ENCODE assay signal across 8 mouse cellular contexts in the genomic region with DNA sequence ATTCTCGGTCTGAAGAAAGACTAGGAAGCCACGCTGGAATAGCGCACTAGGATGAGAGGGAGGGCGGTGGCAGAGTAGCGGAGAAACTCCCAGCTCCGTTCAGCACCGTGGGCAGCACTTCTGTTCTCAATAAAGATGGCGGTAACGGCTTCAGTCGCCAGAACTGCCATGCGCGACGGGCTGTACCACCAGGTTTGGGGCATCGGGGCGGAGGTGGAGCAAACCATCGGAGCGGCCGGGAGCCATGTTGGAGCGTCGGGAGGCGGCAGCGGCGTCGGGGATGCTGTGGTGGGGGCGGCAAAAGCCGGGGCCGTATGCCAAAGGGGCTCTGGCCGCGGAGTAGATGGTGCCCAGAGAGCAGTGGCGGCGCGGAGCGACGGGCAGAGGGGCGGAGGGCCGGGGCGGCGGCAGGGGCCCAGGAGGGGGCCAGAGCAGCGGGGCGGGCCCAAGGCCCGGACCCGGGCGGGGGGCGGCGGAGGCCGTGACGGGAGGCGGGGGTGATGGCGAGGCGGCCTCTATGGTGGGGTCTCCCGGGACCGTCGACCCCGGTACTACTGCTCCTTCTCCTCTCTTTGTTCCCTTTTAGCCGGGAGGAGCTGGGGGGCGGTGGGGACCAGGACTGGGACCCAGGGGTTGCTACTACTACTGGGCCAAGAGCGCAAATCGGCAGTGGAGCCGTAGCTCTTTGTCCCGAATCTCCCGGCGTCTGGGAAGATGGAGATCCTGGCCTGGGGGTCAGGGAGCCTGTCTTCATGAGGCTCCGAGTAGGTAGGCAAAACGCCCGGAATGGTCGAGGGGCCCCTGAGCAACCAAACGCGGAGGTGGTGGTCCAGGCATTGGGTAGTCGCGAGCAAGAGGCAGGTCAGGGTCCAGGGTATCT. TPM values are rescaled to one million over a fixed set of nuclear protein-coding genes. Genes with fewer than 3 reads are reported as not detected.
A peak's percentile ranks its signal among the peaks of the same experiment; 100 is the strongest.
DNase-seq lines count a peak whose midpoint lies in the region; ATAC-seq lines count a peak whose summit lies in the region.

A gene (plus strand): TSS at position 501 of the 880 bp plus-strand sequence.

- H3K27ac ChIP-seq in lung, embryonic 15.5 days = no peak within 1 kb of the TSS
- peak within 1 kb of the TSS; percentile 69 for H3K27ac ChIP-seq in forebrain, embryonic 12.5 days
- no peak within 1 kb of the TSS for H3K27ac ChIP-seq in intestine, embryonic 15.5 days
- H3K27ac ChIP-seq in neural tube, embryonic 15.5 days (replicated peaks) = peak within 1 kb of the TSS; percentile 89

- WGBS in lung, embryonic 15.5 days = 6% methylated on average over 60 of the region's 70 CpGs
- WGBS in forebrain, embryonic 12.5 days = under 1% methylated on average over 67 of the region's 70 CpGs
- WGBS in intestine, embryonic 15.5 days = 3% methylated on average over 61 of the region's 70 CpGs
- 1% methylated on average over 67 of the region's 70 CpGs for WGBS in neural tube, embryonic 15.5 days

- peaks cover 84% of the 10 kb centered on the region for H3K27me3 ChIP-seq in lung, embryonic 15.5 days
- H3K27me3 ChIP-seq in forebrain, embryonic 12.5 days = peaks cover 79% of the 10 kb centered on the region
- H3K27me3 ChIP-seq in intestine, embryonic 15.5 days (replicated peaks) = peaks cover 75% of the 10 kb centered on the region
- H3K27me3 ChIP-seq in neural tube, embryonic 15.5 days (replicated peaks) = peaks cover 22% of the 10 kb centered on the region

- H3K4me1 ChIP-seq in lung, embryonic 15.5 days = peaks cover 15% of the 10 kb centered on the region
- H3K4me1 ChIP-seq in forebrain, embryonic 12.5 days = peaks cover 44% of the 10 kb centered on the region
- H3K4me1 ChIP-seq in intestine, embryonic 15.5 days (replicated peaks) = peaks cover 15% of the 10 kb centered on the region
- H3K4me1 ChIP-seq in neural tube, embryonic 15.5 days = peaks cover 57% of the 10 kb centered on the region

- no peaks in the 10 kb centered on the region for H3K36me3 ChIP-seq in lung, embryonic 15.5 days
- peaks cover 16% of the 10 kb centered on the region for H3K36me3 ChIP-seq in forebrain, embryonic 12.5 days (replicated peaks)
- H3K36me3 ChIP-seq in intestine, embryonic 15.5 days = no peaks in the 10 kb centered on the region
- H3K36me3 ChIP-seq in neural tube, embryonic 15.5 days = peaks cover 28% of the 10 kb centered on the region

- H3K4me3 ChIP-seq in lung, embryonic 15.5 days = peak within 1 kb of the TSS; percentile 41
- H3K4me3 ChIP-seq in forebrain, embryonic 12.5 days (replicated peaks) = peak within 1 kb of the TSS; percentile 69
- peak within 1 kb of the TSS; percentile 42 for H3K4me3 ChIP-seq in intestine, embryonic 15.5 days (replicated peaks)
- H3K4me3 ChIP-seq in neural tube, embryonic 15.5 days (replicated peaks) = peak within 1 kb of the TSS; percentile 61

- ATAC-seq in lung, embryonic 15.5 days (ENCODE audit: borderline replicate concordance, extremely low read depth, low FRiP score, low TSS enrichment) = peak; percentile 53; the same call in 1 of the 2 replicates
- ATAC-seq in forebrain, embryonic 12.5 days (ENCODE audit: low FRiP score) = peak; percentile 68
- peak; percentile 52 for ATAC-seq in intestine, embryonic 15.5 days
- peak; percentile 73 for ATAC-seq in neural tube, embryonic 15.5 days (ENCODE audit: low FRiP score)
- no peak for ATAC-seq in activated CD4-positive, CD25-positive, alpha-beta regulatory T cell, adult 4 months

- DNase-seq in lung, postnatal 14 days = no peak
- DNase-seq in c-Kit-positive CD71-positive TER-119-negative erythroid progenitor cells, embryonic 14.5 days (ENCODE audit: low read depth) = peak; percentile 73
- peak; percentile 72 for DNase-seq in liver

- H3K9ac ChIP-seq in lung, embryonic 15.5 days = no peak within 1 kb of the TSS
- peak within 1 kb of the TSS; percentile 77 for H3K9ac ChIP-seq in forebrain, embryonic 12.5 days
- H3K9ac ChIP-seq in intestine, embryonic 15.5 days = 0 out of 2 replicates have a peak within 1 kb of the TSS, but pooled peaks have one; percentile 13
- peak within 1 kb of the TSS; percentile 81 for H3K9ac ChIP-seq in neural tube, embryonic 15.5 days (replicated peaks)

- H3K4me2 ChIP-seq in lung, embryonic 15.5 days = peak within 1 kb of the TSS; percentile 86
- peak within 1 kb of the TSS; percentile 82 for H3K4me2 ChIP-seq in forebrain, embryonic 12.5 days
- H3K4me2 ChIP-seq in intestine, embryonic 15.5 days (replicated peaks) = peak within 1 kb of the TSS; percentile 92
- H3K4me2 ChIP-seq in neural tube, embryonic 15.5 days = peak within 1 kb of the TSS; percentile 92

- no peaks in the 10 kb centered on the region for H3K9me3 ChIP-seq in lung, embryonic 15.5 days
- H3K9me3 ChIP-seq in forebrain, embryonic 12.5 days = no peaks in the 10 kb centered on the region
- no peaks in the 10 kb centered on the region for H3K9me3 ChIP-seq in intestine, embryonic 15.5 days
- H3K9me3 ChIP-seq in neural tube, embryonic 15.5 days (replicated peaks) = no peaks in the 10 kb centered on the region

RNA-seq across cellular contexts. Expression of the gene that starts here (rescaled TPM):
- 0.14 and 0.15 TPM in 2 replicates for polyA plus RNA-seq in lung, embryonic 15.5 days (2015; fragmentation: Nextera tagmentation; extraction: Ambion mirVana)
- 13.0 and 14.2 TPM in 2 replicates for polyA plus RNA-seq in forebrain, embryonic 12.5 days (2016; fragmentation: Nextera tagmentation; extraction: Ambion mirVana)
- 0.64 and 1.3 TPM in 2 replicates for polyA plus RNA-seq in intestine, embryonic 15.5 days (2015; fragmentation: Nextera tagmentation; extraction: Ambion mirVana)
- 8.2 and 10.8 TPM in 2 replicates for polyA plus RNA-seq in neural tube, embryonic 15.5 days (2015; fragmentation: Nextera tagmentation; extraction: Ambion mirVana)
- polyA plus RNA-seq in activated CD4-positive, CD25-positive, alpha-beta regulatory T cell, adult 4 months (2017; shearing (Covaris generic)) = not detected

Comparison
In these comparisons a context has a peak if more than half of its experiments do, and no peak if none do; other contexts are left out.
1. Peak in ATAC-seq, H3K4me3 ChIP-seq and H3K4me2 ChIP-seq in lung, embryonic 15.5 days; RNA of the gene not detected or under 1 TPM.
2. H3K27ac ChIP-seq: peak in forebrain, embryonic 12.5 days (single experiment) and neural tube, embryonic 15.5 days (single experiment); none in lung, embryonic 15.5 days (single experiment) and intestine, embryonic 15.5 days (single experiment).
3. Peak in every context shown above with its lines, with median percentiles within 50 percentile points of each other: H3K4me2 ChIP-seq and H3K4me3 ChIP-seq.